Mouse (Mus musculus): ENCODE measurements at regions not wholly inside any gene's neighbourhood (a gene's known extent, or its start where the extent isn't known, plus 50 kb on each side); places are given as distances from the start of the nearest gene placed in this dataset.

GRCm38 (mm10) chr10:96204198-96204597, 67.8 kb downstream of the Gm5426 start:
- TF ChIP-seq USF1 (IDR thresholded peaks at IDR 0.05; ENCODE audit: low read depth, low read length) (no peak), SIN3A (IDR thresholded peaks at IDR 0.05; ENCODE audit: low read length) (no peak), CHD2 (IDR thresholded peaks at IDR 0.05; ENCODE audit: low read length) (no peak), UBTF (IDR thresholded peaks at IDR 0.05; ENCODE audit: low read depth, low read length) (no peak), JUND (conservative IDR thresholded peaks at IDR 0.05; ENCODE audit: low read depth, low read length) (no peak), IRF4 (IDR thresholded peaks at IDR 0.05; ENCODE audit: low read depth, low read length) (no peak), TCF12 (IDR thresholded peaks at IDR 0.05; ENCODE audit: low read depth, low read length) (no peak), CTCF (conservative IDR thresholded peaks at IDR 0.05 in 1 of 2, IDR thresholded peaks at IDR 0.05 in 1 of 2; ENCODE audit: low read depth in 2 of 2, low read length in 2 of 2) (no peak), MAZ (IDR thresholded peaks at IDR 0.05; ENCODE audit: low read depth, low read length) (no peak), MYC (IDR thresholded peaks at IDR 0.05; ENCODE audit: low read depth, low read length) (no peak), MXI1 (IDR thresholded peaks at IDR 0.05; ENCODE audit: low read depth, low read length) (no peak), JUN (IDR thresholded peaks at IDR 0.05; ENCODE audit: insufficient read depth, low read depth, low read length) (no peak), ETS1 (conservative IDR thresholded peaks at IDR 0.05; ENCODE audit: low read depth, low read length) (no peak), MAFK (IDR thresholded peaks at IDR 0.05; ENCODE audit: insufficient replicate concordance, low read length) (no peak), ZC3H11A (IDR thresholded peaks at IDR 0.05; ENCODE audit: low read depth, low read length) (no peak), E2F4 (IDR thresholded peaks at IDR 0.05; ENCODE audit: insufficient replicate concordance, low read depth, low read length) (no peak), ZNF384 (IDR thresholded peaks at IDR 0.05; ENCODE audit: low read depth, low read length) (no peak), ZKSCAN1 (IDR thresholded peaks at IDR 0.05; ENCODE audit: borderline replicate concordance, low read depth, low read length) (no peak), NELFE (IDR thresholded peaks at IDR 0.05; ENCODE audit: low read depth, low read length) (no peak)
- Histone ChIP-seq H3K79me2 (replicated peaks; ENCODE audit: control insufficient read depth, extremely low read depth, insufficient read depth, poor library complexity, severe bottlenecking) (no peaks in the 10 kb centered on the region), H3K27me3 (replicated peaks) (no peaks in the 10 kb centered on the region), H3K27ac (ENCODE audit: insufficient read depth, low read depth) (no peak overlapping the region), H3K4me2 (ENCODE audit: insufficient read depth, low read depth, poor library complexity, severe bottlenecking) (no peak overlapping the region), H3K9me3 (replicated peaks; ENCODE audit: low read length) (no peaks in the 10 kb centered on the region), H3K4me1 (ENCODE audit: control insufficient read depth in 1 of 2, insufficient read depth in 2 of 2) (peaks cover 3 to 7% of the 10 kb centered on the region in 2 experiments; a peak in 2 of 4 replicates), H3K4me3 (replicated peaks in 1 of 3; ENCODE audit: low read depth in 2 of 3, low read length in 2 of 3, poor library complexity in 1 of 3) (no peak overlapping the region), H3K9ac (ENCODE audit: insufficient read depth, low read depth) (no peak overlapping the region), H3K36me3 (replicated peaks in 1 of 2; ENCODE audit: control insufficient read depth in 1 of 2, insufficient read depth in 1 of 2, low read length in 1 of 2) (no peaks in the 10 kb centered on the region)
- in situ Hi-C loops (cut with MboI; ENCODE audit: low pct_ligation_motif_present, low pct_unique_long_range_greater_than_20kb, low sequenced_read_pairs), result loop anchor here (25.0 kb wide), 1 partner anchor 533 kb away; no protein-coding TSS in a partner anchor
- DNase-seq (ENCODE audit: extremely low read depth), result no peak
- dilution Hi-C loops (cut with MboI; ENCODE audit: extremely low pct_ligation_motif_present, extremely low pct_unique_long_range_greater_than_20kb, low sequenced_read_pairs), result no loop called here

GRCm38 (mm10) chr10:96209171-96209570, 72.8 kb downstream of the Gm5426 start:
- no peaks in the 10 kb centered on the region for H3K36me3 ChIP-seq (replicated peaks in 1 of 2; ENCODE audit: control insufficient read depth in 1 of 2, insufficient read depth in 1 of 2, low read length in 1 of 2)
- no peak overlapping the region for H3K9ac ChIP-seq (ENCODE audit: insufficient read depth, low read depth)
- no peaks in the 10 kb centered on the region for H3K79me2 ChIP-seq (replicated peaks; ENCODE audit: control insufficient read depth, extremely low read depth, insufficient read depth, poor library complexity, severe bottlenecking)
- no peak for TF ChIP-seq MAX (IDR thresholded peaks at IDR 0.05; ENCODE audit: low read length)
- no peak for TF ChIP-seq NRF1 (IDR thresholded peaks at IDR 0.05; ENCODE audit: low read depth, low read length)
- in situ Hi-C loops (cut with MboI; ENCODE audit: low pct_ligation_motif_present, low pct_unique_long_range_greater_than_20kb, low sequenced_read_pairs) (loop anchor here (25.0 kb wide), 1 partner anchor 528 kb away; no protein-coding TSS in a partner anchor), dilution Hi-C loops (cut with MboI; ENCODE audit: extremely low pct_ligation_motif_present, extremely low pct_unique_long_range_greater_than_20kb, low sequenced_read_pairs) (no loop called here)
- H3K4me3 ChIP-seq (replicated peaks in 1 of 3; ENCODE audit: low read depth in 2 of 3, low read length in 2 of 3, poor library complexity in 1 of 3), result no peak overlapping the region
- peaks cover 0 to 6% of the 10 kb centered on the region in 2 experiments; a peak in 1 of 4 replicates for H3K4me1 ChIP-seq (ENCODE audit: control insufficient read depth in 1 of 2, insufficient read depth in 2 of 2)
- no peak overlapping the region for H3K4me2 ChIP-seq (ENCODE audit: insufficient read depth, low read depth, poor library complexity, severe bottlenecking)
- H3K9me3 ChIP-seq (replicated peaks; ENCODE audit: low read length), result no peaks in the 10 kb centered on the region
- no peak overlapping the region for H3K27ac ChIP-seq (ENCODE audit: insufficient read depth, low read depth)
- DNase-seq (ENCODE audit: extremely low read depth), result no peak
- H3K27me3 ChIP-seq (replicated peaks), result no peaks in the 10 kb centered on the region

All from CH12.LX (cell line).